Mouse (Mus musculus) monocyte, adult 5-6 weeks (primary cell): ENCODE results near the gene Shisal1. TPM values are rescaled to one million over a fixed set of nuclear protein-coding genes. Genes with fewer than 3 reads are reported as not detected.

Experiments used
- ATAC-seq: fragments of 153-309, 156-312 bp; replicated peaks from 2 replicates; pipeline ENCODE4 v1.8.0; 2017; ENCODE audit warnings: mild to moderate bottlenecking; ENCODE audit not compliant: low TSS enrichment, insufficient number of reproducible peaks, severe bottlenecking, poor library complexity, low FRiP score
- total RNA-seq: library from RNA; stranded (forward); fragments of 200-1000, 200-491, 200-594 nt; gene quantifications from 3 replicates; pipeline ENCODE4 v1.2.3, GENCODE M21; 2017

Gene Shisal1
- total RNA-seq, 1 experiment from 2014 or later, result not detected

- ATAC-seq, result no peak
Measured at GRCm38 (mm10) chr15:84433586-84434185, 13.2 kb downstream of the Shisal1 start.

DNA sequence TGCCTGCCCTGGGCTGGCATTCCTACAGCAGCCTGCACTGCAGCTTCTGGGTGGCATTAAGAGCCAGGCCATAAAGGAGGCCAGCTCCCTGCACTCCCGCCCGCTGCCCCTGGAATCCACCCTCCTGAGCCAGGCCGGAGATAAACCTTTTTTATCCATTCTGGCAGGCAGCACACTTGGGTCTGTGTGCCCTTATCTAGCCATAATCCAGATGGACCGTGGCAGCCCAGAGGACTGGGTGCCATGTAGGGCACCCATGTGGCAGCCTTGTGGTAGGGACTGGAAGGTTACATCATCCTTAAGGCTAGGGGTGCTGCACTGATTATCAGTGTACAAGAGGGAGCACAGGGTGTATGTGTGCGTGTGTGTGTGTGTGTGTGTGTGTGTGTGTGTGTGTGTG is 16.4 kb downstream of the Shisal1 start:
- ATAC-seq, result no peak

DNA sequence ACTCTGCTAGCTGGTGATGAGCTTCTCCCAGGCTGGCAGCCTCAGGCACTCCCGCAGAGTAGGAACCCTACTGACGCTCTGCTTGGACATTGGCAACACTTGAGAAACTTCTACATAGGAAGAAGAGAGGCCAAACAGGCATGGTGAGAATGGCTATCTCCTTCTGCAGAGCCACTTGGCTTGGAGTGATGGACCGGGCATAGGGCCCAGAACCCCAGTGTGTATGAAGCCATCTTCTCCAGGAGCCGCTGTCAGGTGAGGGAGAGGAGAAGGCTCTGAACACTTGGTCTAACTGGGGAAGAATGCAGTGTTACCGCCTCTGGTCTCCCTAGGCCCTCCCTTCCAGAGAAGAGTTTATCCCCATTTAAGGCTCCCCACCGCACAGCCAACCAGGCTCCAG is 19.3 kb downstream of the Shisal1 start:
- ATAC-seq, result no peak

DNA sequence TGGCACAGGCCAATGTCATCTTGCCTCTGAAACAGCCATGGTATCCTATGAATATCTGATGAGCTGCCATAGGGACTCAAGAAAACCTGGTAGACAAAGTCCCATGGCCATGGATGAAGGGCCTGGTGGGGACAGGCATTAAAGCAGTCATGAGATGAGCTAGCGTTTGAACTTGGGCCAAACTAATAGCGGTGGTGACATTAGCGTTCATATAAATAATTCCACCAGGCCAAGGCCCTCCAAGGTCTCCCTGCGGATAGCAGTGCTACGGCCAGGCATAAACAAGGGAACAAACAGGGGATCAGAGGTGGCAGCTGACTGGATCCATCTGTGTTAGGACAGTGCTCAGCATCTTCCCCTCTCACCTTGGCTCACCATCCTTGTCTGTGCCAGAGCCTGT is 21.2 kb downstream of the Shisal1 start:
- no peak for ATAC-seq

DNA sequence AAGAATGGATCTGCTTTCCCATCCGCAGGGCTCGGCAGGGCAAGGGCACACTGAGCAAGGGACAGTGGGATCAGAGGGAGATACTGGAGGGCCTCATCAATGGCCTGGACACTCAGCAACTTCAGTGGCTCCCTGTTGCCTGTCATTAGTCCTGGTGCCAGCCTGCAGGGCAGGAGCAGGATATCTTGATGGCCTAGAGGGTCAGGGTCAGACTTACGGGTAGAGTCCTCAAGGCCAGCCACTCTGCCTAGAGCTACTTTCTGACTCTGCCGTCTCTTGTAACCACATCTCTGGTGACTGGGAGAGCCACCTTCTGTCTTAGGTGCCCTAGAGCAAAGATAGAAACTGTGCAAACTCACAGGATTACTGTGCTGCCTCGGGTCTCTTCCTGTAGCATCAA is 23.1 kb downstream of the Shisal1 start:
- ATAC-seq, result no peak

GRCm38 (mm10) chr15:84418266-84418610 is 28.7 kb downstream of the Shisal1 start:
- ATAC-seq, result no peak

GRCm38 (mm10) chr15:84417592-84418265 is 29.2 kb downstream of the Shisal1 start:
- ATAC-seq, result no peak

- ATAC-seq, result no peak
Measured at GRCm38 (mm10) chr15:84417017-84417416, 29.9 kb downstream of the Shisal1 start.

GRCm38 (mm10) chr15:84414040-84414848 is 32.7 kb downstream of the Shisal1 start:
- ATAC-seq, result no peak

- peak; percentile 47; the same call in 1 of the 2 replicates for ATAC-seq
Measured at GRCm38 (mm10) chr15:84412409-84412808, 34.5 kb downstream of the Shisal1 start.

- ATAC-seq, result no peak
Measured at GRCm38 (mm10) chr15:84410052-84410451, 36.8 kb downstream of the Shisal1 start.

DNA sequence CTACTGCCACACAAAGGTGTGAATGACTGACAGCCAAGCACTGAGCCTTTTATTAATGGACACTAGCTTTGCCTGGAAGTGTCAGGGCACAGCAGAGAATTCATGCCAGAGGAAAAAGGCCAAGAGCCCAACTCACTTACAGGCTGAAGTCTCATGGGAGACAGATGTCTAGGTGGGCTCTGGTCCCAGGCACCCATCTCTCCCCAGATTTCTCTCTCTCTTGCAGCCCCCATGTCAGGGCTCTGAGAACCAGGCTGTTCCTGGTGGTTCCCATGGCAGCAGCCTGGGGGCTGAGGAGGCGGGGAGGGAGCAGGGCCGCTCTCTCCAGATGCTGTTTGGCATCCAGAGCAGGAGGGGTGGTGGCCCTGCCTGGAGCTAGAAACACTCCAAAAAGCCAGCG is 38.3 kb downstream of the Shisal1 start:
- ATAC-seq, result no peak

DNA sequence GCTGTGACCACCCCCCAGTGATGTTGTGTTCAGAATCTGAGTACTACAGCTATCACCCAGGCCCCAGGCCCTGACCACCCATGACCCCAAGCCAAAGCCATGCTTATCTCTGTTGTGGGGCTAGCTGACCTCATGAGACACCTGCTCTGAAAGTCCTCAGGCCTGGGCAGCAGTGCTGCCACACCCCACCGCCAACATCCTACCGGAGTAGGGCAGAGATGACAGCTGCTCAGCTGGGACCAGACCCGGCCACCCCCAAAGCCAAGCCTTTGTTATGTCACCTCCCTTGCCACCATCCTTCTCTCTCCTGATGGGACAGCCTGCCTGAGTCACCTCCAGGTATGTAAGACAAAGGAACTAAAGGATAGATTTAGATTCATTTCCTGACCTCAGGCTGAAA is 41.1 kb downstream of the Shisal1 start:
- no peak for ATAC-seq

DNA sequence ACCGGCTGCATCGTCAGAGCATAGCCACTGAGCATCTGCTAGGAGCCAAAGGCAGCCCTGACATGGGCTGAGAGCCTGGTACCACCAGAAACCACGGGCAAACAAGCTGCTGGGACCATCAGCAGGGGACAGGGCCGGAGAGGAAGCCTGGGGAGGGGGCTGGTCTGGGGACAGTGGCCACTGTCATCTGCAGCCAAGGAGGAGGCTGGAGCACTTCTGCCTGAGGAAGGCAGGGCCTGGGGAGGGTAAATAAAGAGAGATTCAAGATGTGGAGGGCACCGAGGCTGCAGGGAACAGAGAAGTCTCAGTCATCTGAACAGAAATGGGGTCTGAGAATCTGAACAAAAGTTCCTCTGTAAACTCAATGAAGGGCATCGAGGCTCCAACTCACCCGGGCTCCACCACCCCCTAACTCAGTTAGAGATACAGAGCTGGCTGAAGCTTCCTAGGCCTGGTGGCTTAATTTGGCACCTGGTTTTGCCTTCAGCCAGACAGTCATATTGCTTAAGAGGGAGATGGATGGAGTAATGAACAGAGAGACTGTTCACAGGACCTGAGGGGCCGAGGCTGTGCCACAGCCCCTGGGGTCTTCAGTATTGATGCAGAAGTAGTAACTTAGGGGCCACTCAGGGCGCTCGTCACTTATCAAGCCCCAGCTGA is 43.3 kb downstream of the Shisal1 start:
- ATAC-seq, result no peak

- no peak for ATAC-seq
Measured at GRCm38 (mm10) chr15:84398617-84399016, 48.3 kb downstream of the Shisal1 start.

- ATAC-seq, result no peak
Measured at GRCm38 (mm10) chr15:84397663-84398169, 49.2 kb downstream of the Shisal1 start.

GRCm38 (mm10) chr15:84395341-84396067 is 51.4 kb downstream of the Shisal1 start:
- ATAC-seq, result no peak

DNA sequence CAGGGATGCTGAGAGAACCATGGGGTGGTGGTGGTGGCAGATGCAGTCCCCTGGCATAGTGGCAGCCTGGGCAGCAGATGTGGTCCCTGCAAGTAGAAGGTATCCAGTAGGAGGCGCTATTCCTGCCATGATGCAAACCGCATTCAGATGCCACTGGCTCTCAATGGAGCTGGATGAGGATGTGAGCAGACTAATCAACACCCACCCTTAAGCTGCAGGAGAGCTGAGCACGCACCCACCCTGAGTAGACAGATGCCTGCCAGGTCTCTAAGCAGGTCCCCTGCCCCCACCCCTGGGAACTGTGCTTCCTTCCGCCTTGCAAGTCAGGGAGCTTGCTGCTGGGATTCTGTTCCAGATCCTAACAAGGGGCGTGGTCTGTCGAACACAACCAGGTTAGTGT is 53.6 kb downstream of the Shisal1 start:
- ATAC-seq, result no peak

DNA sequence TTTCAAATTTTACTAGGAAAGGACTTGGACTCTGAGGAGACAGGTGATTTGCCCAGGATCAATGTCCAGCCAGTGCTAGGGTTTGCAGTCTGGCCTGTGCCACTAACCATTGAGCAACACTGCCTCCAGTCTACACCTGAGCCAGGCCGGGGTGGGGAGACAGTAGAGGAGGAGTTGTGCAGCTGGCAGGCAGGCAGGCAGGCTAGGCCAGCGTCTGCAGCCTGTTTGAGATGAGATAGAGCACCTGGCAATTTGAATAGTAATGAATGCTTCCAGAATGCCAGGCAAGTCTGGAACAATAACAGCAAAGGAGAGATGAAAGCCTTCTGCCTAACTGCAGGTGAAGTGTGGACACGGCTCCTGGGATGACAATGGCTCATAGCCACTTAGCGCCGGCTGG is 54.1 kb downstream of the Shisal1 start:
- ATAC-seq, result no peak
